Mouse (Mus musculus): ENCODE data around the gene Tex14. TPM values are rescaled to one million over a fixed set of nuclear protein-coding genes. Genes with fewer than 3 reads are reported as not detected.
"Not testable (repeated sequence)": the region's sequence is repeated elsewhere in the genome, so short reads cannot be mapped to it uniquely, and the experiment has no call there.

The Tex14 gene
- polyA plus RNA-seq, 1 experiment from 2014 or later = 0.62 TPM

- no peak overlapping the region for H3K4me2 ChIP-seq (ENCODE audit: low read depth, low read length)
- H3K9me3 ChIP-seq (ENCODE audit: control insufficient read depth, low read length) = no peaks in the 10 kb centered on the region
- WGBS = 4% methylated on average over 16 of the region's 16 CpGs
- H3K9ac ChIP-seq (ENCODE audit: low read length) = no peak overlapping the region
- ATAC-seq (ENCODE audit: low read depth) = no peak
- peaks cover 6% of the 10 kb centered on the region; the same call in 1 of the 2 replicates for H3K4me1 ChIP-seq (replicated peaks; ENCODE audit: control insufficient read depth, insufficient read depth, low read length)
- no peak overlapping the region for H3K4me3 ChIP-seq (ENCODE audit: low read length)
- H3K27me3 ChIP-seq (ENCODE audit: control insufficient read depth, insufficient read depth, low read depth, low read length) = no peaks in the 10 kb centered on the region
- H3K27ac ChIP-seq (ENCODE audit: low read length) = no peak overlapping the region
- no peaks in the 10 kb centered on the region for H3K36me3 ChIP-seq (ENCODE audit: control insufficient read depth, insufficient read depth, low read length)
Observed at GRCm38 (mm10) chr11:87444735-87445428, 40.0 kb downstream of the Tex14 start.

DNA sequence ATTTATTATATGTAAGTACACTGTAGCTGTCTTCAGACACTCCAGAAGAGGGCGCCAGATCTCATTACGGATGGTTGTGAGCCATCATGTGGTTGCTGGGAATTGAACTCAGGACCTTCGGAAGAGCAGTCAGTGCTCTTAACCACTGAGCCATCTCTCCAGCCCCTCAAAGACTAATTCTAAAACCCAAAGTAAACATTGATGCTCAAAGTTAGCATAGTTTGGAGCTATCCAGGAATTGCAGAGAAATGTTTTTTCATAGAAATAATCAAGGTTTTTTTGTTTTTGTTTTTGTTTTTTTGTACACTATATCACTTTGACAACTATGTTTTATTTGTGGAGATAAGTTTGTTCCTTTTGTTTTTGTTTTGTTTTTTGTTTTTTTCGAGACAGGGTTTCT lies 40.7 kb downstream of the Tex14 start:
- WGBS = 92% methylated on average over 2 of the region's 4 CpGs

DNA sequence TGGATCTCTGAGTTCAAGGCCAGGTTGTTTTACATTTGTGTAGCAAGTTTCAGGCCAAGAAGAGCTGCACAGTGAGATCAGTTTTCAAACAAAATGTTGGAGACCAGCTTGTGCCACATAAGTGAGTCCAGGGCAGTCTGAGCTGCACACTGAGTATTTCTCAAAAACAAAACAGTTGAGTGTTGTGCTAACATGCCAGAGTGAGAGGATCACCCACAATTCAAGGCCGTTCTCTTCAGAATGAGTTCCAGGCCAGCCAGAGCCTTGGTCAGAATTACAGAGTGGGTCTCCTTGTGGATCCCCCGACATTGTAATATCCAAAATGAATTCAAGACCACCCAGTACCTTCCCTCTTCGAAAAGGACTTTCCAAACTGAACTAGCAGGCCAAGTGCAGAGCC lies 41.3 kb downstream of the Tex14 start:
- Histone ChIP-seq H3K9me3 (ENCODE audit: control insufficient read depth, low read length) (no peaks in the 10 kb centered on the region), H3K4me3 (ENCODE audit: low read length) (no peak overlapping the region), H3K4me2 (ENCODE audit: low read depth, low read length) (no peak overlapping the region), H3K9ac (ENCODE audit: low read length) (no peak overlapping the region), H3K4me1 (replicated peaks; ENCODE audit: control insufficient read depth, insufficient read depth, low read length) (peaks cover 6% of the 10 kb centered on the region; the same call in 1 of the 2 replicates), H3K27ac (ENCODE audit: low read length) (no peak overlapping the region), H3K27me3 (ENCODE audit: control insufficient read depth, insufficient read depth, low read depth, low read length) (no peaks in the 10 kb centered on the region), H3K36me3 (ENCODE audit: control insufficient read depth, insufficient read depth, low read length) (no peaks in the 10 kb centered on the region)
- 81% methylated on average over 3 of the region's 3 CpGs for WGBS
- no peak for ATAC-seq (ENCODE audit: low read depth)

More for the DNA sequence above, 40.7 kb downstream of the Tex14 start:
- H3K27me3 ChIP-seq (ENCODE audit: control insufficient read depth, insufficient read depth, low read depth, low read length); ATAC-seq (ENCODE audit: low read depth); H3K9ac ChIP-seq (ENCODE audit: low read length); H3K4me3 ChIP-seq (ENCODE audit: low read length); H3K4me2 ChIP-seq (ENCODE audit: low read depth, low read length); H3K9me3 ChIP-seq (ENCODE audit: control insufficient read depth, low read length); H3K4me1 ChIP-seq (replicated peaks; ENCODE audit: control insufficient read depth, insufficient read depth, low read length); H3K27ac ChIP-seq (ENCODE audit: low read length); H3K36me3 ChIP-seq (ENCODE audit: control insufficient read depth, insufficient read depth, low read length): not testable (repeated sequence)

- H3K27ac ChIP-seq (ENCODE audit: low read length) = no peak overlapping the region
- peaks cover 5% of the 10 kb centered on the region; the same call in 1 of the 2 replicates for H3K4me1 ChIP-seq (replicated peaks; ENCODE audit: control insufficient read depth, insufficient read depth, low read length)
- no peaks in the 10 kb centered on the region for H3K36me3 ChIP-seq (ENCODE audit: control insufficient read depth, insufficient read depth, low read length)
- H3K9me3 ChIP-seq (ENCODE audit: control insufficient read depth, low read length) = no peaks in the 10 kb centered on the region
- H3K27me3 ChIP-seq (ENCODE audit: control insufficient read depth, insufficient read depth, low read depth, low read length) = no peaks in the 10 kb centered on the region
- no peak for ATAC-seq (ENCODE audit: low read depth)
- H3K4me2 ChIP-seq (ENCODE audit: low read depth, low read length) = no peak overlapping the region
- no peak overlapping the region for H3K9ac ChIP-seq (ENCODE audit: low read length)
- H3K4me3 ChIP-seq (ENCODE audit: low read length) = no peak overlapping the region
Observed at GRCm38 (mm10) chr11:87447429-87447828, 42.6 kb downstream of the Tex14 start.

DNA sequence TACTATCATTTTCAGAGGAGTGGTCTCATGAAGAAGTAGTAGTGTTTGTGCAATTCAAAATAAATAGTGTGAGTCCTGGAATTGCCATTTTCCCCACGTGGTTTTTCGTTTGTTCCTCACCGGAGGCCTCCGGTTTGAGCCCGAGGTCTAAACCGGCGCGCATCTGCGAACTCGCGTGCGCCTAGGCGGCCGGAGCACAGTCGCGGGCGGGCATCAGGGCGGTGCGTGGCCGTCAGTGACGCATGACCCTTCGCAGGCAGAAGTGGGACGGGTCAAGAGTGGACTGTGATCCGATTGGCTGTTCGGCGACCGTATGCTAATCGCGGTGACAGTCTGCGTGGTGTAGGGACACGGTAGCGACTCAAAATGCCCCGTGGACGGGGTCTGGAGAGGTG lies 43.2 kb downstream of the Tex14 start:
- H3K4me2 ChIP-seq (ENCODE audit: low read depth, low read length) = peak overlapping the region; percentile 72
- not testable (repeated sequence) for H3K9me3 ChIP-seq (ENCODE audit: control insufficient read depth, low read length); H3K36me3 ChIP-seq (ENCODE audit: control insufficient read depth, insufficient read depth, low read length); H3K27me3 ChIP-seq (ENCODE audit: control insufficient read depth, insufficient read depth, low read depth, low read length); H3K4me1 ChIP-seq (replicated peaks; ENCODE audit: control insufficient read depth, insufficient read depth, low read length)
- peak overlapping the region; percentile 57 for H3K9ac ChIP-seq (ENCODE audit: low read length)
- peak overlapping the region; percentile 49 for H3K4me3 ChIP-seq (ENCODE audit: low read length)
- ATAC-seq (ENCODE audit: low read depth) = peak; percentile 95
- H3K27ac ChIP-seq (ENCODE audit: low read length) = peak overlapping the region; percentile 12; the same call in 1 of the 2 replicates
- WGBS = under 1% methylated on average over 31 of the region's 34 CpGs

DNA sequence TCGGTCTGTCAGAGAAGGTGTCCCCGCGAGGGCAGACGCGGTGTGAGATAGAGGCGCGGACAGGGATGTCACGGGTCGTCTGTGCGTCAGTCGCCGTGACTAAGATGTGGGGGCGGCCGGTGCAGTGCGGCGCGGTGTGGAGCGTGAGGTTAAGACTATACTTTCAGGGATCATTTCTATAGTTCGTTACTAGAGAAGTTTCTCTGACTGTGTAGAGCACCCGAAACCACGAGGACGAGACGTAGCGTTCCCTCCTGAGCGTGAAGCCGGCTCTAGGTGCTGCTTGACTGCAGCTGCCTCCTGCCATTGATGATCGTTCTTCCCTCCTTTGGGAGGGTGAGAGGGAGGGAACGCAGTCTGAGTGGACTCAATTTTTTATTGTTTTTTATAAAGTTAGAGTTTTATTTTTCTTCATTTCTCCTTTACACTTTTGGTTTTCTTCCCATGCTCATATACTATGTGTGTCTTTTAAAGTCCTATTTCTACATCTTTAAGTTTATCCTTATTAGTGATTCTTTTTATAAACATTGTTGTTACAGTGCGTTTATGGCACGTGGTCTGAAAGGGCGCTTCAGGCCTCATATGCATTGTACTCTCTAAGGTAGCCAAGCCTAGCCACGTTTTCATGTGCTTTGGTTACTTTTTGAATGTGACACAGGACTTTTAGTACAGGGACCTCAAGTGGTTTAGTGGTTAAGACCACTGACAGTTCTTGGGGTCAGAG lies 43.8 kb downstream of the Tex14 start:
- not testable (repeated sequence) for H3K36me3 ChIP-seq (ENCODE audit: control insufficient read depth, insufficient read depth, low read length); H3K27me3 ChIP-seq (ENCODE audit: control insufficient read depth, insufficient read depth, low read depth, low read length); H3K4me3 ChIP-seq (ENCODE audit: low read length); H3K9ac ChIP-seq (ENCODE audit: low read length); H3K9me3 ChIP-seq (ENCODE audit: control insufficient read depth, low read length); H3K4me1 ChIP-seq (replicated peaks; ENCODE audit: control insufficient read depth, insufficient read depth, low read length)
- WGBS = 0% methylated on average over 6 of the region's 32 CpGs
- peak; percentile 95 for ATAC-seq (ENCODE audit: low read depth)
- H3K27ac ChIP-seq (ENCODE audit: low read length) = peak overlapping the region; percentile 62
- H3K4me2 ChIP-seq (ENCODE audit: low read depth, low read length) = peak overlapping the region; percentile 72; the same call in 1 of the 2 replicates

DNA sequence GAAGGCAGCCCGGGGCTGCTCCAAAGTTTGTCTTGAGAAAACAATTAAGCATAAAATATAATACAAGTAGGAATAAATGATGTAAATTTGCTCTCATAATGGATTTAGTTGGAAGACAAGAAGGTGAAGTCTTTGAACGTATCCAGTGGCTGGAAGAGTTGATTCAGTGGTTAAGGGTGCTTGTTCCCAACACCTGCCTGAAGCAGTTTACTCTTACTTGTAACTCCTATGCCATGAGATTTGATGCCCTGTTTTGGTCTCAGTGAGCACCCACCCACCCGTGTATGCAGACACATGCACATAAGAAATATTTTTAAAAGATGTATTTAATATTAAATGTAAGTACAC lies 44.3 kb downstream of the Tex14 start:
- ATAC-seq (ENCODE audit: low read depth) = no peak
- 3% methylated on average over 3 of the region's 3 CpGs for WGBS
- no peaks in the 10 kb centered on the region for H3K36me3 ChIP-seq (ENCODE audit: control insufficient read depth, insufficient read depth, low read length)
- no peak overlapping the region for H3K9ac ChIP-seq (ENCODE audit: low read length)
- no peak overlapping the region for H3K4me3 ChIP-seq (ENCODE audit: low read length)
- H3K27ac ChIP-seq (ENCODE audit: low read length) = peak overlapping the region; percentile 62
- 0 out of 2 replicates have a peak, but pooled peaks cover 3% of the 10 kb centered on the region for H3K4me1 ChIP-seq (replicated peaks; ENCODE audit: control insufficient read depth, insufficient read depth, low read length)
- no peaks in the 10 kb centered on the region for H3K9me3 ChIP-seq (ENCODE audit: control insufficient read depth, low read length)
- H3K27me3 ChIP-seq (ENCODE audit: control insufficient read depth, insufficient read depth, low read depth, low read length) = no peaks in the 10 kb centered on the region
- no peak overlapping the region for H3K4me2 ChIP-seq (ENCODE audit: low read depth, low read length)

- WGBS = 40% methylated on average over 5 of the region's 5 CpGs
- not testable (repeated sequence) for H3K4me3 ChIP-seq (ENCODE audit: low read length); H3K4me2 ChIP-seq (ENCODE audit: low read depth, low read length); H3K9ac ChIP-seq (ENCODE audit: low read length); H3K27me3 ChIP-seq (ENCODE audit: control insufficient read depth, insufficient read depth, low read depth, low read length); H3K36me3 ChIP-seq (ENCODE audit: control insufficient read depth, insufficient read depth, low read length); H3K4me1 ChIP-seq (replicated peaks; ENCODE audit: control insufficient read depth, insufficient read depth, low read length); H3K27ac ChIP-seq (ENCODE audit: low read length); ATAC-seq (ENCODE audit: low read depth); H3K9me3 ChIP-seq (ENCODE audit: control insufficient read depth, low read length)
Observed at GRCm38 (mm10) chr11:87449847-87450246, 45.0 kb downstream of the Tex14 start.

GRCm38 (mm10) chr11:87452779-87453178 lies 47.9 kb downstream of the Tex14 start:
- not testable (repeated sequence) for ATAC-seq (ENCODE audit: low read depth); H3K27me3 ChIP-seq (ENCODE audit: control insufficient read depth, insufficient read depth, low read depth, low read length); H3K27ac ChIP-seq (ENCODE audit: low read length); H3K9ac ChIP-seq (ENCODE audit: low read length); H3K4me2 ChIP-seq (ENCODE audit: low read depth, low read length); H3K9me3 ChIP-seq (ENCODE audit: control insufficient read depth, low read length); H3K4me3 ChIP-seq (ENCODE audit: low read length); H3K36me3 ChIP-seq (ENCODE audit: control insufficient read depth, insufficient read depth, low read length); H3K4me1 ChIP-seq (replicated peaks; ENCODE audit: control insufficient read depth, insufficient read depth, low read length)
- WGBS = 69% methylated on average over 6 of the region's 8 CpGs
